Mouse (Mus musculus): ENCODE measurements at regions not wholly inside any gene's neighbourhood (a gene's known extent, or its start where the extent isn't known, plus 50 kb on each side); places are given as distances from the start of the nearest gene placed in this dataset.
A peak's percentile ranks its signal among the peaks of the same experiment; 100 is the strongest.

GRCm38 (mm10) chrX:12887516-12887915, 125.6 kb upstream of the Med14 start:
- WGBS, result 61% methylated on average over 2 of the region's 2 CpGs
- no peak overlapping the region for H3K4me3 ChIP-seq
- no peaks in the 10 kb centered on the region for H3K9me3 ChIP-seq
- no peak overlapping the region for H3K27ac ChIP-seq
- no peak for ATAC-seq (ENCODE audit: insufficient number of reproducible peaks, insufficient read depth, low FRiP score, low TSS enrichment)
- H3K9ac ChIP-seq, result no peak overlapping the region
- H3K4me1 ChIP-seq, result no peaks in the 10 kb centered on the region
- no peaks in the 10 kb centered on the region for H3K36me3 ChIP-seq
- H3K4me2 ChIP-seq (replicated peaks), result no peak overlapping the region
- H3K27me3 ChIP-seq, result no peaks in the 10 kb centered on the region

GRCm38 (mm10) chrX:12886160-12887048, 124.5 kb upstream of the Med14 start:
- WGBS, result 23% methylated on average over 18 of the region's 18 CpGs
- H3K4me2 ChIP-seq (replicated peaks), result peak overlapping the region; percentile 31
- H3K9ac ChIP-seq, result no peak overlapping the region
- ATAC-seq (ENCODE audit: insufficient number of reproducible peaks, insufficient read depth, low FRiP score, low TSS enrichment), result peak; percentile 74
- no peaks in the 10 kb centered on the region for H3K27me3 ChIP-seq
- no peak overlapping the region for H3K27ac ChIP-seq
- no peaks in the 10 kb centered on the region for H3K4me1 ChIP-seq
- no peaks in the 10 kb centered on the region for H3K36me3 ChIP-seq
- 0 out of 2 replicates have a peak overlapping the region, but pooled peaks have one; percentile 5 for H3K4me3 ChIP-seq
- no peaks in the 10 kb centered on the region for H3K9me3 ChIP-seq

GRCm38 (mm10) chrX:12879233-12879632, 117.4 kb upstream of the Med14 start:
- Histone ChIP-seq H3K9me3 (no peaks in the 10 kb centered on the region), H3K4me3 (no peak overlapping the region), H3K9ac (no peak overlapping the region), H3K36me3 (no peaks in the 10 kb centered on the region), H3K27me3 (no peaks in the 10 kb centered on the region), H3K4me1 (no peaks in the 10 kb centered on the region), H3K27ac (no peak overlapping the region), H3K4me2 (replicated peaks) (no peak overlapping the region)
- no peak for ATAC-seq (ENCODE audit: insufficient number of reproducible peaks, insufficient read depth, low FRiP score, low TSS enrichment)
- 51% methylated on average over 3 of the region's 3 CpGs for WGBS

- Histone ChIP-seq H3K4me3 (no peak overlapping the region), H3K36me3 (no peaks in the 10 kb centered on the region), H3K27me3 (no peaks in the 10 kb centered on the region), H3K9me3 (no peaks in the 10 kb centered on the region), H3K27ac (no peak overlapping the region), H3K4me1 (no peaks in the 10 kb centered on the region), H3K9ac (no peak overlapping the region), H3K4me2 (replicated peaks) (no peak overlapping the region)
- 33% methylated on average over 4 of the region's 4 CpGs for WGBS
- ATAC-seq (ENCODE audit: insufficient number of reproducible peaks, insufficient read depth, low FRiP score, low TSS enrichment), result no peak
These were observed 115.6 kb upstream of the Med14 start for GRCm38 (mm10) chrX:12877506-12877905.

- 39% methylated on average over 22 of the region's 22 CpGs for WGBS
- no peak overlapping the region for H3K9ac ChIP-seq
- H3K4me2 ChIP-seq (replicated peaks), result peak overlapping the region; percentile 41
- H3K27ac ChIP-seq, result 0 out of 2 replicates have a peak overlapping the region, but pooled peaks have one; percentile 17
- H3K4me1 ChIP-seq, result no peaks in the 10 kb centered on the region
- H3K36me3 ChIP-seq, result no peaks in the 10 kb centered on the region
- no peaks in the 10 kb centered on the region for H3K9me3 ChIP-seq
- no peaks in the 10 kb centered on the region for H3K27me3 ChIP-seq
- H3K4me3 ChIP-seq, result peak overlapping the region; percentile 27
- 0 out of 2 replicates have a peak, but pooled peaks have one; percentile 81 for ATAC-seq (ENCODE audit: insufficient number of reproducible peaks, insufficient read depth, low FRiP score, low TSS enrichment)
These were observed 111.8 kb upstream of the Med14 start for GRCm38 (mm10) chrX:12873698-12874144.

GRCm38 (mm10) chrX:12873230-12873629, 111.4 kb upstream of the Med14 start:
- H3K4me1 ChIP-seq, result no peaks in the 10 kb centered on the region
- no peak for ATAC-seq (ENCODE audit: insufficient number of reproducible peaks, insufficient read depth, low FRiP score, low TSS enrichment)
- no peaks in the 10 kb centered on the region for H3K9me3 ChIP-seq
- H3K36me3 ChIP-seq, result no peaks in the 10 kb centered on the region
- 37% methylated on average over 6 of the region's 6 CpGs for WGBS
- H3K4me3 ChIP-seq, result peak overlapping the region; percentile 27; the same call in 1 of the 2 replicates
- no peaks in the 10 kb centered on the region for H3K27me3 ChIP-seq
- H3K27ac ChIP-seq, result 0 out of 2 replicates have a peak overlapping the region, but pooled peaks have one; percentile 17
- H3K9ac ChIP-seq, result no peak overlapping the region
- H3K4me2 ChIP-seq (replicated peaks), result peak overlapping the region; percentile 41

GRCm38 (mm10) chrX:12866885-12867498, 105.1 kb upstream of the Med14 start:
- no peaks in the 10 kb centered on the region for H3K9me3 ChIP-seq
- ATAC-seq (ENCODE audit: insufficient number of reproducible peaks, insufficient read depth, low FRiP score, low TSS enrichment), result no peak
- H3K27me3 ChIP-seq, result no peaks in the 10 kb centered on the region
- no peak overlapping the region for H3K9ac ChIP-seq
- no peak overlapping the region for H3K4me3 ChIP-seq
- no peaks in the 10 kb centered on the region for H3K36me3 ChIP-seq
- no peak overlapping the region for H3K27ac ChIP-seq
- H3K4me1 ChIP-seq, result no peaks in the 10 kb centered on the region
- H3K4me2 ChIP-seq (replicated peaks), result no peak overlapping the region
- 88% methylated on average over 5 of the region's 5 CpGs for whole genome bisulfite sequencing

GRCm38 (mm10) chrX:12866176-12866575, 104.3 kb upstream of the Med14 start:
- H3K9me3 ChIP-seq, result no peaks in the 10 kb centered on the region
- no peak for ATAC-seq (ENCODE audit: insufficient number of reproducible peaks, insufficient read depth, low FRiP score, low TSS enrichment)
- no peaks in the 10 kb centered on the region for H3K27me3 ChIP-seq
- H3K4me1 ChIP-seq, result no peaks in the 10 kb centered on the region
- no peak overlapping the region for H3K27ac ChIP-seq
- no peak overlapping the region for H3K4me2 ChIP-seq (replicated peaks)
- no peak overlapping the region for H3K4me3 ChIP-seq
- no peaks in the 10 kb centered on the region for H3K36me3 ChIP-seq
- H3K9ac ChIP-seq, result no peak overlapping the region
- WGBS, result 86% methylated on average over 3 of the region's 3 CpGs

- Histone ChIP-seq H3K4me1 (peaks cover 3% of the 10 kb centered on the region; the same call in 1 of the 2 replicates), H3K27ac (no peak overlapping the region), H3K36me3 (no peaks in the 10 kb centered on the region), H3K9me3 (no peaks in the 10 kb centered on the region), H3K9ac (no peak overlapping the region), H3K27me3 (no peaks in the 10 kb centered on the region), H3K4me3 (no peak overlapping the region), H3K4me2 (replicated peaks) (no peak overlapping the region)
- ATAC-seq (ENCODE audit: insufficient number of reproducible peaks, insufficient read depth, low FRiP score, low TSS enrichment), result no peak
- 58% methylated on average over 6 of the region's 6 CpGs for WGBS
These were observed 98.3 kb upstream of the Med14 start for GRCm38 (mm10) chrX:12860168-12860567.

GRCm38 (mm10) chrX:12858757-12859156, 96.9 kb upstream of the Med14 start:
- H3K4me2 ChIP-seq (replicated peaks), result no peak overlapping the region
- no peak for ATAC-seq (ENCODE audit: insufficient number of reproducible peaks, insufficient read depth, low FRiP score, low TSS enrichment)
- H3K27me3 ChIP-seq, result no peaks in the 10 kb centered on the region
- no peak overlapping the region for H3K4me3 ChIP-seq
- 62% methylated on average over 2 of the region's 2 CpGs for WGBS
- no peak overlapping the region for H3K9ac ChIP-seq
- 0 out of 2 replicates have a peak overlapping the region, but pooled peaks have one; percentile 30 for H3K27ac ChIP-seq
- H3K4me1 ChIP-seq, result peaks cover 3% of the 10 kb centered on the region; the same call in 1 of the 2 replicates
- no peaks in the 10 kb centered on the region for H3K9me3 ChIP-seq
- H3K36me3 ChIP-seq, result no peaks in the 10 kb centered on the region

GRCm38 (mm10) chrX:12857881-12858755, 96.2 kb upstream of the Med14 start:
- Histone ChIP-seq H3K9me3 (no peaks in the 10 kb centered on the region), H3K4me1 (peaks cover 3% of the 10 kb centered on the region; the same call in 1 of the 2 replicates), H3K4me2 (replicated peaks) (peak overlapping the region; percentile 38), H3K27me3 (no peaks in the 10 kb centered on the region), H3K36me3 (no peaks in the 10 kb centered on the region), H3K4me3 (peak overlapping the region; percentile 19), H3K9ac (no peak overlapping the region), H3K27ac (peak overlapping the region; percentile 57)
- WGBS, result 29% methylated on average over 17 of the region's 17 CpGs
- ATAC-seq (ENCODE audit: insufficient number of reproducible peaks, insufficient read depth, low FRiP score, low TSS enrichment), result 0 out of 2 replicates have a peak, but pooled peaks have one; percentile 48

All from embryonic facial prominence, embryonic 12.5 days (tissue).